Mouse (Mus musculus) kidney, postnatal 0 days (tissue): ENCODE measurements around the gene Eef1a2. TPM values are rescaled to one million over a fixed set of nuclear protein-coding genes. Genes with fewer than 3 reads are reported as not detected.
A peak's percentile ranks its signal among the peaks of the same experiment; 100 is the strongest.

Experiments used
- ATAC-seq: fragments of 200-750 bp; cut with Nextera tagmentation; replicated peaks from 2 replicates; pipeline ENCODE4 v1.8.0; 2017; ENCODE audit warnings: low read depth, moderate number of reproducible peaks, moderate TSS enrichment, moderate library complexity; ENCODE audit not compliant: low FRiP score
- DNase-seq: peaks from one replicate; pipeline ENCODE4 v3.0.0-alpha.2; 2016; ENCODE audit warnings: low spot score
- H3K27ac ChIP-seq: fragments of 300-500 bp; sonication (generic); 2 replicates; pipeline ENCODE4 v1.5.1; 2014; ENCODE audit warnings: mild to moderate bottlenecking
- H3K27me3 ChIP-seq: fragments of 300-500 bp; sonication (generic); 2 replicates; pipeline ENCODE4 v1.6.1; 2014; ENCODE audit warnings: low read length, mixed read lengths; ENCODE audit not compliant: insufficient read depth
- H3K36me3 ChIP-seq: fragments of 300-500 bp; sonication (generic); 2 replicates; pipeline ENCODE4 v1.6.1; 2014; ENCODE audit warnings: low read length, mixed read lengths; ENCODE audit not compliant: insufficient read depth
- H3K4me1 ChIP-seq: fragments of 300-500 bp; sonication (generic); replicated peaks from 2 replicates; pipeline ENCODE4 v1.6.1; 2014; ENCODE audit warnings: antibody characterized with exemption, low read length, mixed read lengths; ENCODE audit not compliant: insufficient read depth
- H3K4me2 ChIP-seq: fragments of 300-500 bp; sonication (generic); 2 replicates; pipeline ENCODE4 v1.6.1; 2014; ENCODE audit warnings: mild to moderate bottlenecking, low read length, moderate library complexity, mixed read lengths
- H3K4me3 ChIP-seq: fragments of 300-500 bp; sonication (generic); replicated peaks from 2 replicates; pipeline ENCODE4 v1.5.1; 2014; ENCODE audit warnings: low read depth, low read length
- H3K9ac ChIP-seq: fragments of 300-500 bp; sonication (generic); 2 replicates; pipeline ENCODE4 v1.6.1; 2014; ENCODE audit warnings: low read depth, low read length
- H3K9me3 ChIP-seq: fragments of 300-500 bp; sonication (generic); replicated peaks from 2 replicates; pipeline ENCODE4 v1.6.1; 2016; ENCODE audit warnings: low read length, inconsistent platforms, mixed read lengths
- CTCF ChIP-seq: IDR thresholded peaks from 2 replicates; pipeline ENCODE4 v1.5.1; 2016; ENCODE audit warnings: antibody characterized with exemption, low read depth, mild to moderate bottlenecking, moderate library complexity
- WGBS: fragments of 180-500 bp; shearing (Covaris S2); extraction: QIAGEN DNeasy Blood & Tissue Kit; methylation state at CpG from one replicate; pipeline ENCODE4 v1.1.7; 2014; 5-methylcytosine and 5-hydroxymethylcytosine counted together
- polyA plus RNA-seq: library from polyadenylated mRNA; unstranded; fragments of >200 nt; fragmentation: Nextera tagmentation; extraction: Ambion mirVana; gene quantifications from 2 replicates; pipeline ENCODE4 v1.2.1, GENCODE M21; 2015

The Eef1a2 gene
- polyA plus RNA-seq, 1 experiment from 2014 or later = 0.05 TPM

GRCm38 (mm10) chr2:181166469-181166868, 9.7 kb upstream of the Eef1a2 start:
- no peak for DNase-seq
- ATAC-seq = no peak

DNA sequence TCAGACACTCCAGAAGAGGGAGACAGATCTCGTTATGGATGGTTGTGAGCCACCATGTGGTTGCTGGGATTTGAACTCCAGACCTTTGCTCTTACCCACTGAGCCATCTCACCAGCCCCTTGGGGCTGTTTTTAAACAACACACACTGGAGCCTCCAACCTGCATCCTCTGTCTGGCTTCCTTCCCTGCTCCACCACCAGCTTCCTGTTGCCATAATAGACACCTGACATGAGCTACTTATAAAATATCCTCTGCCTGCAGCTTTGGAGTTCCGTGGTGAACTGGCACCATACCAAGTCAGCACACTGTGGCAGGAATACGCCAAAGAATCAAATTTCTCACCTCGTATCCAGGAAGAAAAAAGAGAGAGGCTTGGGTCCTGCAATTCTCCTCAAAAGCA, 4.0 kb upstream of the Eef1a2 start:
- H3K36me3 ChIP-seq = no peaks in the 10 kb centered on the region
- H3K4me2 ChIP-seq = no peak overlapping the region
- H3K9me3 ChIP-seq = no peaks in the 10 kb centered on the region
- 39% methylated on average over 4 of the region's 4 CpGs for WGBS
- H3K4me1 ChIP-seq = no peaks in the 10 kb centered on the region
- TF ChIP-seq CTCF = no peak
- H3K27ac ChIP-seq = no peak overlapping the region
- H3K4me3 ChIP-seq = no peak overlapping the region
- no peak for DNase-seq
- peaks cover 9% of the 10 kb centered on the region for H3K27me3 ChIP-seq
- H3K9ac ChIP-seq = no peak overlapping the region
- ATAC-seq = no peak

More at GRCm38 (mm10) chr2:181166469-181166868, 9.7 kb upstream of the Eef1a2 start:
- no peak for TF ChIP-seq CTCF
- 78% methylated on average over 5 of the region's 5 CpGs for WGBS
- Histone ChIP-seq H3K27ac (no peak overlapping the region), H3K9me3 (no peaks in the 10 kb centered on the region), H3K27me3 (no peaks in the 10 kb centered on the region), H3K9ac (no peak overlapping the region), H3K4me3 (no peak overlapping the region), H3K36me3 (no peaks in the 10 kb centered on the region), H3K4me2 (no peak overlapping the region), H3K4me1 (no peaks in the 10 kb centered on the region)

DNA sequence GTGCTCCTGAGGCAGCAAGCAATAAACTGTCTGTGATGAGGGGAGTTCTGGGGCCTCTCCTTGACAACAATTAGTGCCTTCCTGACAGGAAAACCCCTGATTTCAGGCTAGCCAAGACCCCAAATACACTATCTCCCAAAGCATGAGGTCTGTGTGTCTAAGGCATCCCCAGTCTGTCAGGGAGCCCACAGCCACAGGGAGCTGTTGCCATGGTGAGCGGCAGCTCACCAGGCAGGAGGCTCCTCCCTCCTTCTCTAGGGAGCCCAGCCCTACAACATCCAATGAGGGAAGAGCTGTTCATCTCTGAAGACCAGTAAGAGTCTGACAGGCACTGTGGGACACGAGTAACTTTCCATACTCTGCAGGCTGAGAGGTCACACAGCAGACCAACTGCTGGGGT, 3.0 kb upstream of the Eef1a2 start:
- Histone ChIP-seq H3K4me1 (no peaks in the 10 kb centered on the region), H3K9ac (no peak overlapping the region), H3K4me2 (no peak overlapping the region), H3K4me3 (no peak overlapping the region), H3K9me3 (no peaks in the 10 kb centered on the region), H3K27ac (no peak overlapping the region), H3K36me3 (no peaks in the 10 kb centered on the region), H3K27me3 (peaks cover 9% of the 10 kb centered on the region)
- no peak for ATAC-seq
- DNase-seq = peak; percentile 16
- TF ChIP-seq CTCF = no peak
- WGBS = 2% methylated on average over 2 of the region's 2 CpGs

DNA sequence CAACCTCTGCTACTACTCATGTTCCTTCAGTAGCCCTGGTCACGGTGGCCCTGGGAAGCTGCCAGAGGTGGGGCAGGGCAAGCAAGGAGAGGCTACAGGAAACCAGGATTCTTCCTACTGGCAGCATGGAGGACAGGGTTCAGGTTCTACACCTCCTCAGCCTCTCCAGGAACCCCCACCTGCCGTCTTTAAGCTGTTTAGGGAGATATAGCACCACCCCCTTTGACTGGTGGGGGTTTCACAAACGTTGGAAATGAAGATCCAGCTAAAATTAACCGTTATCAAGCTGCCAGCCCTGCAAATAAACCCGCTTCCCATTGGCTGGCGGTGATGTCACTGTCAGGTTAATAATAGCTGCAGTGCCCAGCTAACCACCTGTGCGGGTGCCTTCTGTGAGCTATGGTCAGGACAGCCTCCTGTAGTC, 2.3 kb upstream of the Eef1a2 start:
- TF ChIP-seq CTCF = no peak
- H3K27ac ChIP-seq = no peak overlapping the region
- peaks cover 9% of the 10 kb centered on the region for H3K27me3 ChIP-seq
- no peak overlapping the region for H3K4me3 ChIP-seq
- H3K4me1 ChIP-seq = no peaks in the 10 kb centered on the region
- WGBS = 50% methylated on average over 7 of the region's 7 CpGs
- H3K9ac ChIP-seq = no peak overlapping the region
- no peak for ATAC-seq
- H3K36me3 ChIP-seq = no peaks in the 10 kb centered on the region
- no peak for DNase-seq
- no peak overlapping the region for H3K4me2 ChIP-seq
- no peaks in the 10 kb centered on the region for H3K9me3 ChIP-seq

- Histone ChIP-seq H3K4me1 (no peaks in the 10 kb centered on the region), H3K4me3 (no peak overlapping the region), H3K9ac (no peak overlapping the region), H3K36me3 (no peaks in the 10 kb centered on the region), H3K27me3 (peaks cover 9% of the 10 kb centered on the region), H3K9me3 (no peaks in the 10 kb centered on the region), H3K27ac (no peak overlapping the region), H3K4me2 (no peak overlapping the region)
- ATAC-seq = no peak
- no peak for DNase-seq
- WGBS = 82% methylated on average over 2 of the region's 2 CpGs
- TF ChIP-seq CTCF = no peak
Observed at GRCm38 (mm10) chr2:181158471-181158870, 1.7 kb upstream of the Eef1a2 start.

GRCm38 (mm10) chr2:181157716-181158302, 995 bp upstream of the Eef1a2 start:
- ATAC-seq (no peak), DNase-seq (no peak)
- H3K4me2 ChIP-seq = no peak overlapping the region
- H3K36me3 ChIP-seq = no peaks in the 10 kb centered on the region
- H3K4me3 ChIP-seq = no peak overlapping the region
- H3K27ac ChIP-seq = no peak overlapping the region
- no peaks in the 10 kb centered on the region for H3K4me1 ChIP-seq
- WGBS = 76% methylated on average over 6 of the region's 6 CpGs
- TF ChIP-seq CTCF = no peak
- H3K27me3 ChIP-seq = peaks cover 9% of the 10 kb centered on the region
- no peaks in the 10 kb centered on the region for H3K9me3 ChIP-seq
- no peak overlapping the region for H3K9ac ChIP-seq

DNA sequence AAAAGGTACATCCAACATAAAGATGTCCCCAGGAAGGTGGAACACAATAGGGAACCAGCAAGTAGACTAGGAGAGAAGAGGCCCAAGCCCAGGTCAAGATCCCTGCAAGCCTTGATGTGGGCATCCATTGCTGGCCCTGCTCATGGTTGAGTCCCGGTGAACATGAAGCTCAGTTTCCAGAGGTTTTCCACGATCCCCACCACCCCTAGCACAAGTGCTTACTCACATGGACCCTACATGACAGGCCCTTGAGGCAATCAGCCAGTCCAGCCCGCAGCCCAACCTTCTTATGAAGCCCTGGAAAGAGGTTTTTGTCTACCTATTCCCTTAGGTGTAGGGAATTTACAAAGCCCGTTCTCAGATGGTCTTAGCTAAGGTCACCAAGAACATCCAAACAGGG, 366 bp upstream of the Eef1a2 start:
- Histone ChIP-seq H3K27me3 (peaks cover 9% of the 10 kb centered on the region), H3K4me3 (no peak overlapping the region), H3K27ac (no peak overlapping the region), H3K4me2 (no peak overlapping the region), H3K36me3 (no peaks in the 10 kb centered on the region), H3K4me1 (no peaks in the 10 kb centered on the region), H3K9ac (no peak overlapping the region), H3K9me3 (no peaks in the 10 kb centered on the region)
- no peak for DNase-seq
- 84% methylated on average over 4 of the region's 4 CpGs for WGBS
- no peak for ATAC-seq
- no peak for TF ChIP-seq CTCF
